Mouse (Mus musculus) activated CD4-positive, CD25-positive, alpha-beta regulatory T cell (primary cell): ENCODE results near the gene Foxr1. TPM values are rescaled to one million over a fixed set of nuclear protein-coding genes. Genes with fewer than 3 reads are reported as not detected.

Experiments
- polyA plus RNA-seq, 2 experiments: library from polyadenylated mRNA; unstranded; fragments of 100-300 nt; shearing (Covaris generic); gene quantifications; one replicate each; pipeline ENCODE4 v1.2.1; 2017

The Foxr1 gene
- polyA plus RNA-seq: under 1 TPM; 0.19 to 0.75 TPM

DNA sequence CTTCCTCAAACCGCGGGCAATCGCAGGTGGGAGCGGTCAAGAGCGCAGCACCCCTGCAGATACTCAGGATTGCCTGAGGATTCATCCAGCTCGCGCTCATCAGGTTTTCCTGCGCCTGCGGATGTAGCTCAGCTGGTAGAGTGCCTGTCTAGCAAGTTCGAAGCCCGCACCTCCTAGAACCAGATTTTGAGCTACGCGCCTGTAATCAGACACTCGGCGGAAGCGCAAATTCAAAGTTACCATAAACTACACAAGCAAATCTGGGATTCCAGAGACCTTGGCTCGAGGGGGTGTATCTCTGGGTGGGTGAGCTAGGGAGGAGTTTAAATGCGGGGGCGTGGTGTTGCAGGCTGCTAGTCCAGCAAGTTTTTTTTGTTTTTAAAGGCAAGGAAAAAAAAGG is at the start of gene Foxr1:
Gene Foxr1, minus strand, starts transcription at position 176 of the 400 bp plus-strand sequence.

DNA sequence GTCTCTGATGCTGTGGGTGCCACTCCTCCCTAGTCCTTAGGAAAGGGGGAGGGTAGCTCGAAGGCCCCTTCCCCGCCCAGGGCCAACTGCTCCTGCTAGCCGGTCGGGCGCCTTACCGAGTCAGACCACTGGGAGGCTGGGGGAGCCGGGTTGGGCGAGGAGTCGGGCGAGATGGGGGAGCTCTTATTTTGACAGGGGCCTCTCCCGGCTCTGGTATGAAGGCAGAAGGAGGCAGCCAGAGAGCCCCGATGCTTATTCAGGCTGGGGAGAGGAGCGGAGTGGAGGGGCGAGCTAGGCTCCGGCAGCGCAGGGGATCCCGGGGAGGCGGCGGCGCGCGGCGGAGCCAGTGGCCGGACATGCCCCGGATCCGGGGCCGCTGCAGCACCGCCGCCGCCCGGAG is 41.6 kb upstream of the Foxr1 start, which contains the start of gene Bcl9l:
Gene Bcl9l, plus strand, starts transcription at position 274 of the 400 bp plus-strand sequence.

DNA sequence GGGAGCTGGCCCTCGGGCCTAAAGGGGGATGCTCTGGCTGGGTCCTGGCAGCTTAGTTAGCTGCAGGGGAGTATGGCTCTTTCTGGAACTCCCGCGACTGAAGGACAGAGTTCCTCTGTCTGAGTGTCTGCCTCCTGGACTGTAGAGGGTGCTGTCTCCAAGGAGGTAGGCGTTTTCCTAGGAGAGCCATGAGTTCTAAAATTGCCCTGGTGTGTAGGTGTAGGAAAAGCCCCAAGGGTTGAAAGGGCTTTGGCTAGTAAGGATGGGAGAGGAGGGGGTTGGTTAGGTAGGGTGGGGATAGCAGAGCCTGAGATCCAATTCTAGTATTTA is 13.9 kb upstream of the Foxr1 start, which contains the start of gene Upk2:
Gene Upk2, minus strand, starts transcription at position 86 of the 330 bp plus-strand sequence.

DNA sequence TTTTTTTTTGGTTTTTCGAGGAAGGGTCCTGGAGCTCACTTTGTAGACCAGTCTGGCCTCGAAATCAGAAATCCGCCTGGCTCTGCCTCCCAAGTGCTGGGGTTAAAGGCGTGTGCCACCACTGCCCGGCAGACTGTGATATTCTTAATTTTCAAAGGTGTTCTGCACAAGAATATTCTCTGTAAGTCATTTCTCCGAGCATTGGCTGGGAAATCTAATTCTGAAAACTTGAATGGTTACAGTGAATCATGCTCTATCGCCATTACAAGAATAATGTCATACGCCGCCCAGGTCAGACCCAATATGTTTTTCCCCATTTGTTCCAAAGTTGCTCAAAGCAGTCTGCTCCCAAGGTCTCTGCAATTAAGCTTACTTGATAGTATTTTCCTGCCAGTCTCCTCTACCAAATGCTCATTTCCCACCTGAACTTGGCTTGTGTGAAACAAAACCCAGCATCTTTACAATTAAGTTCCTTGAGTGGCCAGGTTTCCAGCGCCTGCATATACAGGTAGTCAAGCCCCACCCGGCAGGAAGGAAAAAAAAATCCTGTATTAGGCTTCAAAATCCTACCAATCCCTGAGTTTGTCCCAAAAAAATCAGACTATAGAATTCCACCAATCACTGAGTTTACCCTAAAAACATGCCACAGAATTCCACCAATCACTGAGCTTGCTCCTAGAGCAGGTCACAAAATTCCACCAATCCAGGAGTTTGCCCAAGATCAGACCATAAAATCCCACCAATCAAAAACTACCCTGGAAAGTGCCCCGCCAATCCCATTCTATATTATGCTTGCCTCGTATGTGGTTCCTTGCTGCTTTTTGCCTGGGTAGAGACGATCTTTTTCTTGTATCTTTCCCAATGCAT is 22.2 kb downstream of the Foxr1 start, which contains the start of gene Ccdc84:
Gene Ccdc84, minus strand, starts transcription at position 51 of the 867 bp plus-strand sequence.

DNA sequence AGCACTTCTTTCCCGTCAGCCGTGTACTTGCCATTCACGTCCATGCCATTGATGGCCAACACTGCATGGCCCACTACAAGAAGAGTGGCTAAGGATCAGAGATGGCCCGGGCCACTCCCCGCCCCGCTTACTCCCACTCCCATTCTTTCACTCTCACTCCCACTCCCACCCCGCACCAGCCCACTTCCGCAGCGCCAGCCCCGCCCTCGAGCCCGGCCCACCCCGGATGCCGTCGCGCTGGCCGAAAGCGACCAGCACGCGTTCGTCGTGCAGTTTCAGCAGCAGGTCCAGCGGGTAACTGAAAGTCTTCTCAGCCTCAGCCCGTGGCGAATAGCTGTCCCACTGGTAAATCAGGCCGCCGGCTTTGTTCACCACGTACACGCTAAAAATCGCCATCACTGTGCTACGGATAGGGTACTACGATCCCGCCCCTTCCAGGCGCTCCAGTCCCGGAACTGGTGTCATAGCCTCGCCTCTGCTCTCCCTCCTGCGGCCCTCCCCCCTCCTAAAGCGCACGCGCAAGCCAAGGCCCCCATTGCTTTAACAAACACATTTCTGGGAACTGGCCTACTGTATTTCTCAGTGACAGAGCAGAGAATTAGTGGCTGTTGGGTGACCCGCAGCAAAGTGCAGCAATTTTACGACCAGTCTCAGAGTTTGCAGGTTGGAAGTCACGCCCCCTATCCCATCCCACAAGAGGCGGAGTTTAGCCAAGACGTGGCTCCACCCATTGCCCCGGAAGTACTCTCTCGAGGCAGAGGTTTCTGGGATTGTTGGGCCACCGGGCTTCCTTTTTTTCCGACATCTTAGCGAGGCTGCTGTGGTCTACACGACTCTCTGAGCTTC is 33.8 kb downstream of the Foxr1 start, which contains the start of the genes Rps25 and Trappc4:
Gene Rps25, plus strand, starts transcription at position 234 of the 846 bp plus-strand sequence.
Gene Trappc4, minus strand, starts transcription at position 695 of the 846 bp plus-strand sequence.

DNA sequence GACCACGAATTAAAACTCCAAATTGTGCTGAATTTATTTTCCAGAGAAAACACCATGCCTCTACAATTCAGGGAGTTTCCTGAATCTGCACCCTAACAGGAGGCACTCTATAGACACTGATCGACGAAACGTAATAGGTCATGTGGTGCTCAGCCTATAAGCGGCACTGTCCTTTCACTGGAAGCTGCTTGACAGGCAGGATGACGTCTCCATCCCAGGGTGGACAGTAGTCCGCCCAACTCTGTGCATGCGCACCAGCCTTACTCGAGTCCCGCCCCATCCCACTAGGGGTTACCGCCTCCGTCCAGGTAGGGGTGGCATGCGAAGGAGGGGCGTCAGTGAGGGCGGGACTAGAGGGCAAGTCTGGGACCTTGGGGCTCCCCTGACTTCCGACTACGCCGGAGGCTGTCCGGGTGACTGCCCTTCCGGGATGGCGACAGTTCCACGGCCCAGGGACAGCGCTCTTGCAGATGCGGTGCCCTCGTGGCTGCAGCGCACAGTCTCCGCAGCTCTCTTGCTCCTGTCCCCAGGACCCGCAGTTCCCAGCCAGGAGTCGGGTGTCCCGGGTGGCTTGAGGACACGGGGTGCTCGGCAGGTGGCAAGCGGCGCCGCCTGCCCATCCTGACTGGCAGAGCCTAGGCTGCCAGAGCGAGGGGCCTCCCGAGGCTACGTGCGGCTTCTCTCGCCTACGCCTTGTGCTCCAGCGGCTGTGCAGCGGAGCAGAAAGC is 44.1 kb downstream of the Foxr1 start, which contains the start of gene Slc37a4:
Gene Slc37a4, plus strand, starts transcription at position 169 of the 728 bp plus-strand sequence.

Other genes starting within 250 kb of the Foxr1 start
- 10 to 100 TPM; 34.0 to 44.8 TPM for gene Cbl, start 207.1 kb downstream of the Foxr1 start, polyA plus RNA-seq
- not detected for gene Ccdc153, start 200.5 kb downstream of the Foxr1 start, polyA plus RNA-seq
- under 1 TPM in 1 of 2 experiments, not detected in 1; 0.29 TPM for gene Pdzd3, start 189.7 kb downstream of the Foxr1 start, polyA plus RNA-seq
- 10 to 100 TPM in 1 of 2 experiments, 1 to 10 TPM in 1; 4.7 to 19.8 TPM for gene Nlrx1, start 172.5 kb downstream of the Foxr1 start, polyA plus RNA-seq
- under 1 TPM; 0.23 to 0.47 TPM for gene Abcg4, start 152.5 kb downstream of the Foxr1 start, polyA plus RNA-seq
- 10 to 100 TPM; 19.1 to 24.3 TPM for gene Hinfp, start 135.5 kb downstream of the Foxr1 start, polyA plus RNA-seq
- gene C2cd2l, start 120.9 kb downstream of the Foxr1 start, polyA plus RNA-seq: 10 to 100 TPM; 11.9 to 17.2 TPM
- gene Dpagt1, start 115.1 kb downstream of the Foxr1 start, polyA plus RNA-seq: 10 to 100 TPM; 21.2 to 25.6 TPM
- gene H2afx, start 106.4 kb downstream of the Foxr1 start, polyA plus RNA-seq: 10 to 100 TPM; 91.6 to 95.0 TPM
- 10 to 100 TPM; 49.9 to 72.7 TPM for gene Hmbs, start 96.9 kb downstream of the Foxr1 start, polyA plus RNA-seq
- 10 to 100 TPM; 42.5 to 45.4 TPM for gene Vps11, start 79.5 kb downstream of the Foxr1 start, polyA plus RNA-seq
- 10 to 100 TPM in 1 of 2 experiments, 1 to 10 TPM in 1; 8.6 to 14.9 TPM for gene Hyou1, start 61.6 kb downstream of the Foxr1 start, polyA plus RNA-seq
- gene Slc37a4, start 44.3 kb downstream of the Foxr1 start, polyA plus RNA-seq: 10 to 100 TPM; 29.2 to 31.4 TPM
- 1,000 to 10,000 TPM; 1,382 to 2,409 TPM for gene Rps25, start 34.0 kb downstream of the Foxr1 start, polyA plus RNA-seq
- gene Trappc4, start 33.5 kb downstream of the Foxr1 start, polyA plus RNA-seq: 100 to 1,000 TPM; 118 to 138 TPM
- gene Ccdc84, start 22.6 kb downstream of the Foxr1 start, polyA plus RNA-seq: 10 to 100 TPM; 53.3 to 67.6 TPM
- not detected for gene Upk2, start 13.8 kb upstream of the Foxr1 start, polyA plus RNA-seq
- gene Bcl9l, start 41.7 kb upstream of the Foxr1 start, polyA plus RNA-seq: 10 to 100 TPM; 14.8 to 24.6 TPM
- 10 to 100 TPM; 18.4 to 24.1 TPM for gene Cxcr5, start 120.7 kb upstream of the Foxr1 start, polyA plus RNA-seq
- 10 to 100 TPM; 44.8 to 45.3 TPM for gene Ddx6, start 163.8 kb upstream of the Foxr1 start, polyA plus RNA-seq
- gene Treh, start 232.1 kb upstream of the Foxr1 start, polyA plus RNA-seq: not detected